Mouse (Mus musculus) ES-E14 (cell line): Measurements from ENCODE around the gene Grb2.

Source experiments
- HCFC1 ChIP-seq: IDR thresholded peaks from 2 replicates; pipeline ENCODE4 v1.6.1; 2012; ENCODE audit warnings: low read length, inconsistent platforms, borderline replicate concordance; ENCODE audit not compliant: insufficient read depth
- MAFK ChIP-seq: IDR thresholded peaks from 2 replicates; pipeline ENCODE4 v1.6.1; 2014; ENCODE audit warnings: mild to moderate bottlenecking, low read depth, low read length, inconsistent platforms; ENCODE audit not compliant: insufficient read depth
- ZNF384 ChIP-seq: IDR thresholded peaks from 2 replicates; pipeline ENCODE4 v1.6.1; 2012; ENCODE audit warnings: low read depth, low read length, inconsistent platforms

DNA sequence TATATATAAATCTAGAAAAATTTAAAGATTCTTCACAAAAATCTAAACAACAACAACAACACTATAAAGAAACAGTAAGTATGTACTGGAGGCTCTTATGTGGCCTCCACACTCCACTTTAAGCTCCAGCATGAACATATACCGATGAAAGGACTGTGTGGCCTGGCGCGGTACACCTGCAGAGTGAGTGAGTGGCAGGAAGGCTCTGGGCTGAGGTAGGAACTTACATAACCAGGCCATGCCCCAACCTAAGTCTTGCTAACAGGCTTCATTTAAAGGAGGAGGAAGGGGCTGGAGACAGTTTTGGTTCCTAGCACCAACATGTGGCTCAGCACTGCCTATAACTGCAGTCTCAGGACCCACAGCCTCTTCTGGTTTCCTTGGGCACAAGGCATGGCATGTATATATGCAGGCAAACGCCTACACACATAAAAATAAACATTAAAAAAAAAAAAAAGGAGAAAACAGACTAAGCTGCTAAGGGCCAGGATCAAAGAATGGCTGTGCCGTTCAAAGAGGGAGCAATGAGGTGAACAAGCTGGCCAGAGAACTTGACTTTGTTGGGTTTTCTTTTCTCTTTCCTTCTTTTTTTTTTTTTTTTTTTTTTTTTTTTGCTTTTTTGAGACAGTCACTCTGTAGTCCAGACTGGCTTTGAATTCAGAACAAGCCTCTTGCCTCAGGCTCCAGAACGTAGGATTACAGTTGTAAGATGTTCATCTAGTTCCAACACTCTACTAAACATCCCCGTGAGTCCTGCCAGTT, 36.0 kb downstream of the Grb2 start:
- TF ChIP-seq HCFC1 (no peak), ZNF384 (no peak), MAFK (no peak)
